Mouse (Mus musculus): ENCODE measurements around the gene Mtcp1. TPM values are rescaled to one million over a fixed set of nuclear protein-coding genes. Genes with fewer than 3 reads are reported as not detected.

Gene Mtcp1
- polyA plus RNA-seq, 1 experiment, result 0.96 TPM

GRCm38 (mm10) chrX:75372666-75373425, 43.5 kb downstream of the Mtcp1 start:
- Histone ChIP-seq H3K4me3 (ENCODE audit: insufficient read depth, poor library complexity, severe bottlenecking) (no peak overlapping the region), H3ac (ENCODE audit: control insufficient read depth, insufficient read length, low read depth) (no peak overlapping the region), H3K36me3 (ENCODE audit: control insufficient read depth, insufficient read depth) (no peaks in the 10 kb centered on the region), H3K79me2 (ENCODE audit: control insufficient read depth, insufficient read depth) (no peaks in the 10 kb centered on the region), H3K79me3 (ENCODE audit: low read depth) (no peaks in the 10 kb centered on the region), H3K27me3 (ENCODE audit: control insufficient read depth, insufficient read depth, insufficient read length) (no peaks in the 10 kb centered on the region)
- TF ChIP-seq CTCF (IDR thresholded peaks at IDR 0.05; ENCODE audit: control insufficient read depth, insufficient read depth, insufficient read length) (no peak), USF1 (IDR thresholded peaks at IDR 0.05; ENCODE audit: low read depth) (no peak), MYOG (IDR thresholded peaks at IDR 0.05; ENCODE audit: control insufficient read depth, extremely low read depth, insufficient read length) (no peak), MAX (IDR thresholded peaks at IDR 0.05) (no peak), FOSL1 (IDR thresholded peaks at IDR 0.05; ENCODE audit: insufficient read depth, low read length, poor library complexity, severe bottlenecking) (no peak)

DNA sequence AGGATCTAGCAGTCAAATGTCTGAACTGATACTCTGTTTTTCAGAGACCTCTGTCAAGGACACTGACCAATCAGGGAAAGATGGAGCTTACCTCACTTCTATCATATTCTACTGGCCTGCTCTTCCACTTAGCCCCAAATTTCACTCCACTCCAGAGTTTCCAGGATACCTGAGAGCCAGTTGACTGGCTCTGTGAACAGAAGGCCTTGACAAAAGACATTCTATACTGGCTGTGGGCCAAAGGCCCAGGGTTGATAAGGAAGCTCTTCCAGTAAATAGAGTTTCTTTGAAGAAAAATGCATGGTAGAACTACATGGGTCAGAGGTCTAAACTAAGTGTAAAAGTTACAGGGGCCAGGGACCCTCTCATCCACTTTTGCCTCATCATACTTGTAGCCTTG, 46.2 kb downstream of the Mtcp1 start:
- Histone ChIP-seq H3K36me3 (ENCODE audit: control insufficient read depth, insufficient read depth) (no peaks in the 10 kb centered on the region), H3K27me3 (ENCODE audit: control insufficient read depth, insufficient read depth, insufficient read length) (no peaks in the 10 kb centered on the region), H3K79me2 (ENCODE audit: control insufficient read depth, insufficient read depth) (no peaks in the 10 kb centered on the region), H3K4me3 (ENCODE audit: insufficient read depth, poor library complexity, severe bottlenecking) (no peak overlapping the region), H3K79me3 (ENCODE audit: low read depth) (no peaks in the 10 kb centered on the region), H3ac (ENCODE audit: control insufficient read depth, insufficient read length, low read depth) (no peak overlapping the region)
- TF ChIP-seq MYOD1 (IDR thresholded peaks at IDR 0.05; ENCODE audit: control insufficient read depth, insufficient read length, low read depth) (no peak), FOSL1 (IDR thresholded peaks at IDR 0.05; ENCODE audit: insufficient read depth, low read length, poor library complexity, severe bottlenecking) (no peak), MYOG (IDR thresholded peaks at IDR 0.05; ENCODE audit: control insufficient read depth, extremely low read depth, insufficient read length) (no peak), CEBPB (IDR thresholded peaks at IDR 0.05; ENCODE audit: low read depth) (no peak), CTCF (IDR thresholded peaks at IDR 0.05; ENCODE audit: control insufficient read depth, insufficient read depth, insufficient read length) (no peak), USF1 (IDR thresholded peaks at IDR 0.05; ENCODE audit: low read depth) (no peak), MAX (IDR thresholded peaks at IDR 0.05) (no peak)

Other genes starting within 250 kb of the Mtcp1 start
- gene Fundc2, start 34.2 kb downstream of the Mtcp1 start, polyA plus RNA-seq (2012; fragmentation: generic; extraction: Trizol), result 29.7 TPM
- gene F8, start 34.0 kb downstream of the Mtcp1 start, polyA plus RNA-seq (2012; fragmentation: generic; extraction: Trizol), result 0.46 TPM
- gene Cmc4, start within 50 bp of the Mtcp1 start, polyA plus RNA-seq (2012; fragmentation: generic; extraction: Trizol), result 1.6 TPM
- 6.4 TPM for gene Brcc3, start within 50 bp of the Mtcp1 start, polyA plus RNA-seq (2012; fragmentation: generic; extraction: Trizol)
- gene Vbp1, start 97.7 kb upstream of the Mtcp1 start, polyA plus RNA-seq (2012; fragmentation: generic; extraction: Trizol), result 27.0 TPM
- 1.6 TPM for gene Rab39b, start 161.6 kb upstream of the Mtcp1 start, polyA plus RNA-seq (2012; fragmentation: generic; extraction: Trizol)